Mouse (Mus musculus): ENCODE data around the gene Coq8b. TPM values are rescaled to one million over a fixed set of nuclear protein-coding genes. Genes with fewer than 3 reads are reported as not detected.
A peak's percentile ranks its signal among the peaks of the same experiment; 100 is the strongest.

Gene Coq8b
- polyA plus RNA-seq, 1 experiment from 2014 or later: 18.7 TPM

- no peak overlapping the region for H3K27ac ChIP-seq (replicated peaks)
- H3K9me3 ChIP-seq: no peaks in the 10 kb centered on the region
- no peaks in the 10 kb centered on the region for H3K4me1 ChIP-seq
- DNase-seq (ENCODE audit: low spot score): no peak
- H3K27me3 ChIP-seq (replicated peaks; ENCODE audit: low read depth, poor library complexity, severe bottlenecking): no peaks in the 10 kb centered on the region
- no peak overlapping the region for H3K4me3 ChIP-seq
- 84% methylated on average over 2 of the region's 2 CpGs for WGBS
- H3K36me3 ChIP-seq (replicated peaks): peaks cover 90% of the 10 kb centered on the region
Measured at GRCm38 (mm10) chr7:27212626-27213025, 20.2 kb upstream of the Coq8b start.

DNA sequence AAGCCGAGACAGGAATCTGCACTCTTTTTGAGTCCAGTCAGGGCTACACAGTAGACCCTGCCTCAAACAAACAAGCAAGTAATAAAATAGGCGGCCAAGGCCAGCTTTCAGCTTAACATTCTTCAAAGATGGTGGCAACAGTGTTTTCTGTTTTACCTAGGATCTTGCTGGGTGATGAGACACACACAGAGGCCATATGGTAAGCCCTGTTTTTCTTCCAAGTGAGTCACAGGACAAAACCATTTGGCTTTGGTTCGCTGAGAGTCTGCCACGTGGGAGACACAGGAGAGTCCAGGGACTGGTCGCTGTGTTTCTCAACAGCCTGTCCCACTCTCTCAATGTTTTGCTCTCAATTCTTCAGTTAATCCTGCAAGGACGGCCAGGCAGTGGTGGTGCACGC is 14.2 kb upstream of the Coq8b start:
- Histone ChIP-seq H3K27me3 (replicated peaks; ENCODE audit: low read depth, poor library complexity, severe bottlenecking) (no peaks in the 10 kb centered on the region), H3K9me3 (no peaks in the 10 kb centered on the region), H3K4me1 (peaks cover 6% of the 10 kb centered on the region), H3K4me3 (no peak overlapping the region), H3K27ac (replicated peaks) (no peak overlapping the region), H3K36me3 (replicated peaks) (peaks cover 66% of the 10 kb centered on the region)
- DNase-seq (ENCODE audit: low spot score): no peak
- 85% methylated on average over 7 of the region's 7 CpGs for WGBS

GRCm38 (mm10) chr7:27219937-27220336 is 12.9 kb upstream of the Coq8b start:
- no peak for DNase-seq (ENCODE audit: low spot score)
- Histone ChIP-seq H3K4me3 (no peak overlapping the region), H3K27me3 (replicated peaks; ENCODE audit: low read depth, poor library complexity, severe bottlenecking) (no peaks in the 10 kb centered on the region), H3K9me3 (no peaks in the 10 kb centered on the region), H3K4me1 (peaks cover 19% of the 10 kb centered on the region), H3K36me3 (replicated peaks) (peaks cover 61% of the 10 kb centered on the region), H3K27ac (replicated peaks) (no peak overlapping the region)
- 79% methylated on average over 11 of the region's 11 CpGs for WGBS

- Histone ChIP-seq H3K27ac (replicated peaks) (no peak overlapping the region), H3K27me3 (replicated peaks; ENCODE audit: low read depth, poor library complexity, severe bottlenecking) (no peaks in the 10 kb centered on the region), H3K4me3 (no peak overlapping the region), H3K36me3 (replicated peaks) (peaks cover 50% of the 10 kb centered on the region), H3K9me3 (no peaks in the 10 kb centered on the region), H3K4me1 (peaks cover 39% of the 10 kb centered on the region)
- DNase-seq (ENCODE audit: low spot score): no peak
- WGBS: 84% methylated on average over 6 of the region's 6 CpGs
Measured at GRCm38 (mm10) chr7:27221939-27222338, 10.9 kb upstream of the Coq8b start.

- 89% methylated on average over 1 of the region's 1 CpGs for WGBS
- no peaks in the 10 kb centered on the region for H3K27me3 ChIP-seq (replicated peaks; ENCODE audit: low read depth, poor library complexity, severe bottlenecking)
- no peak overlapping the region for H3K27ac ChIP-seq (replicated peaks)
- H3K9me3 ChIP-seq: no peaks in the 10 kb centered on the region
- H3K4me3 ChIP-seq: no peak overlapping the region
- peaks cover 45% of the 10 kb centered on the region for H3K4me1 ChIP-seq
- peaks cover 46% of the 10 kb centered on the region for H3K36me3 ChIP-seq (replicated peaks)
- no peak for DNase-seq (ENCODE audit: low spot score)
Measured at GRCm38 (mm10) chr7:27222538-27222937, 10.3 kb upstream of the Coq8b start.

DNA sequence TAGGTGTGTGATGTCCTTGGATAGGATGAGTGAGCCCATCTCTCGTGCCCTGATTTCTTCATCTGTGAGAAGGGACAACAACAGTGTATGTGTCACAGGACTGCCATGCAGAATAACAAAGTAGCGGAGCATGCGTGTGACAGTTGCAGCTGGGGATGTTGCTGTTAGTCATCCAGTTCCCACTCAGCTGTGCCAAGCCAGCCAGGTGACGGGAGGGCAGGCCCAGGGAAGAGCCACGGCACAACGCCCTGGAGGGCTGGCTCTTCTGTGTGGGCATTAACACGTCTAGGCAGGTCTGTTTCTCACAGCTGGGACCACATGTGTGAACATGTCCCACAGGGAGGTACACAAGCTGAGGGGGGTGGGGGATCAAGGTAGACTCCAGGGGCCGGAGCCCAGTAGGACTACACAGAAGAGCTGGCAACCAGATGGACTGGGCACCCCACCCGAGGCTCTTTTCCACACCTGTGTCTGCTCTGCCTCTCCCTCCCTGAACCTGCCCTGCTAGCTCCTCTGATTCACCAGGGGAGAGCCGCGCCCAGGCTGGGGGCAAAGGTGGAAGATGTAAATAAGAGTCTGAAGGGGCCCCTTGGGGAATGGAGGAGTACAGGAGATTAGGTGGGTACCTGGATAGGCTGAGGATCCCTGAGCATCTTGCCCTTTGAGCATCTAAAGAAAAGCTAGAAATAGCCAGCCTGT is 7.8 kb upstream of the Coq8b start:
- Histone ChIP-seq H3K4me3 (peak overlapping the region; percentile 69; the same call in 1 of the 2 replicates), H3K36me3 (replicated peaks) (peaks cover 26% of the 10 kb centered on the region), H3K27ac (replicated peaks) (peak overlapping the region; percentile 30), H3K4me1 (peaks cover 53% of the 10 kb centered on the region), H3K27me3 (replicated peaks; ENCODE audit: low read depth, poor library complexity, severe bottlenecking) (no peaks in the 10 kb centered on the region), H3K9me3 (no peaks in the 10 kb centered on the region)
- peak; percentile 19 for DNase-seq (ENCODE audit: low spot score)
- 81% methylated on average over 11 of the region's 11 CpGs for WGBS

DNA sequence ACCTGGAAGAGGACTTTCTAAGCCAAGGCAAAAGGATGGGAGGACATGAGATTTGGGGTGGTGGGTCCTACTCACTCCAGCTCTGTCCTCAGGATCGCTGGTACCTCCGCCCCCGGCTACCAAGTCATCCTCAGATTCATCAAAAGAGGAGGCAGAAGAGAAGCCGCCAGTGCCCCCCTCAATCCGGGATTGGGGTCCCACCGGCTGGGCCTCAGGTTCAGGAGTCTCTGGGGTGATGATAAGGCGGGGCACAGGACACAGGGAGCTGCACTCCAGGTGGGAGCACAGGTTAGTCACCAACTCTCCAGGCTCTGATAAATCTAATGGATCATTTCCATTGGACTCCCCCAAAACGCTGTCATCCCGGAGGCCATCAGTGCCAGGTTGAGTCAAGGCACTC is 5.5 kb upstream of the Coq8b start:
- WGBS: 37% methylated on average over 9 of the region's 9 CpGs

GRCm38 (mm10) chr7:27227676-27228075 is 5.1 kb upstream of the Coq8b start:
- WGBS: 9% methylated on average over 10 of the region's 10 CpGs
- Histone ChIP-seq H3K4me1 (peaks cover 59% of the 10 kb centered on the region), H3K4me3 (peak overlapping the region; percentile 69), H3K9me3 (no peaks in the 10 kb centered on the region), H3K27me3 (replicated peaks; ENCODE audit: low read depth, poor library complexity, severe bottlenecking) (no peaks in the 10 kb centered on the region), H3K36me3 (replicated peaks) (peaks cover 16% of the 10 kb centered on the region), H3K27ac (replicated peaks) (peak overlapping the region; percentile 91)
- DNase-seq (ENCODE audit: low spot score): no peak

More for the DNA sequence above, 5.5 kb upstream of the Coq8b start:
- Histone ChIP-seq H3K4me3 (peak overlapping the region; percentile 69), H3K27ac (replicated peaks) (peak overlapping the region; percentile 91; the same call in 1 of the 2 replicates), H3K4me1 (peaks cover 56% of the 10 kb centered on the region), H3K27me3 (replicated peaks; ENCODE audit: low read depth, poor library complexity, severe bottlenecking) (no peaks in the 10 kb centered on the region), H3K9me3 (no peaks in the 10 kb centered on the region), H3K36me3 (replicated peaks) (peaks cover 16% of the 10 kb centered on the region)
- no peak for DNase-seq (ENCODE audit: low spot score)

DNA sequence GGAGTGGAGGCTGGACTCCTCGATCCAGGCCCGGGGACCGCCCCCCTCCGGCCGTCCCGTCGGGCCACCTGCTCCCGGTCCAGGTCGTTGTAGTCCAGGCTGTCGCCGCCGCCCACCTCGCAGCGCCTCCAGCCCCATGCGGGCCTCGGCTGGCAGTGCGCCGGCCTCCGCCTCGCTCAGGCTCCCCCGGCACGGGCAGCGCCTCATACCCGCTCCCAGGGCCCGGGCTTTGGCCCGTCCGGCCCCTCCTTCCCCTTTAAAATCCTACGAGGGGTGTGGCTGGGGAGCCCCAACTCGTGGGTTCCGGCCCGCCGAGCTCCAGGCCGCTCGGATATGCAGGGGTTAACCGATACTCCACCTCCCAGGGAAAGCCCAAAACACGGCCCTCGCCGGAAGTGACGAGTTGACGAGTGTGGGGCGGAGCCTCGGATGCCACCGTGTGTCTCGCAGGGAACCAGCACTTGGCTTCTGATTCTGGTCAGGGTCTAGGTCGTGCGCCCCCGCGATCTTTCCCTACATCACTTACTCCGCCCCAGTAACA is 4.5 kb upstream of the Coq8b start, which contains the start of gene Itpkc:
TSS of gene Itpkc (minus strand) at position 381 of the 541 bp plus-strand sequence.
- Histone ChIP-seq H3K36me3 (replicated peaks) (peaks cover 10% of the 10 kb centered on the region), H3K4me1 (peaks cover 58% of the 10 kb centered on the region), H3K27me3 (replicated peaks; ENCODE audit: low read depth, poor library complexity, severe bottlenecking) (no peaks in the 10 kb centered on the region), H3K9me3 (no peaks in the 10 kb centered on the region), H3K4me3 (peak within 1 kb of the TSS; percentile 69), H3K27ac (replicated peaks) (peak within 1 kb of the TSS; percentile 91)
- WGBS: under 1% methylated on average over 49 of the region's 49 CpGs
- peak; percentile 97 for DNase-seq (ENCODE audit: low spot score)

DNA sequence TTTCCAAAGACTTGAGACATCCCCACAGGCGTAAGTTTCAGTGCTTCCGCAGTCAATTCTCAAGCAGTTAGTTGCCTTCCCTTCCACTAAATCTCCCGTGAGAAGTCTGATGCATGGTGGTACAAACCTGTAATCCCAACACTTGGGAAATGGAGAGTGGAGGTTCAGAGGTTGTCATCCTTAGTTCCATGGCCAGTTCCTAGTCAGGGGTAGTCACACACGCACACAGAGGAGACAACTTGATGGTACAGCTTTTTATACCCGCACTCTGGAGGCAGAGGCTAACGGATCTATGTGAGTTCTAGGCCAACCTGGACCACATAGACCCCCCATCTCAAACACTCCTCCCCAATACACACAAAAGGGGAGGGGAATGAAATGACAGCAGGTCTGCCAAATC is 4.0 kb upstream of the Coq8b start:
- peaks cover 58% of the 10 kb centered on the region for H3K4me1 ChIP-seq
- peak overlapping the region; percentile 69 for H3K4me3 ChIP-seq
- 14% methylated on average over 6 of the region's 6 CpGs for WGBS
- no peaks in the 10 kb centered on the region for H3K9me3 ChIP-seq
- H3K36me3 ChIP-seq (replicated peaks): peaks cover 10% of the 10 kb centered on the region
- DNase-seq (ENCODE audit: low spot score): no peak
- no peaks in the 10 kb centered on the region for H3K27me3 ChIP-seq (replicated peaks; ENCODE audit: low read depth, poor library complexity, severe bottlenecking)
- peak overlapping the region; percentile 91 for H3K27ac ChIP-seq (replicated peaks)

DNA sequence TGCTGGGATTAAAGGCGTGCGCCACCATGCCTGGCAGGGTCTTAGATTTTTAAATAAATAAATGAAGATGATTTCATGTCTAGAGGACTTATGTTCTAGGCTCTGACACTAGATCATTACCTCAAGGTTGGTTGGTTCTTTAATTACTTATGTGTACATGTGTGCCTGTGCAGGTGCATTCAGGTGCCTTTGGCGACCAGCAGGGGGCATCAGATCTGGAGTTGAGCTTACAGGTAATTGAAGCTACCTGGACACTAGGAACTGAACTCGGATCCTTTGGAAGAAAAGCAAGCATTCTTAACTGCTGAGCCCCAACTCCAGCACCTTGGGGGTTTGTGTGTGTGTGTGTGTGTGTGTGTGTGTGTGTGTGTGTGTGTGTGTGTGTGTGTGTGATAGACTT is 2.0 kb upstream of the Coq8b start:
- 77% methylated on average over 4 of the region's 4 CpGs for WGBS
- no peaks in the 10 kb centered on the region for H3K27me3 ChIP-seq (replicated peaks; ENCODE audit: low read depth, poor library complexity, severe bottlenecking)
- no peak overlapping the region for H3K4me3 ChIP-seq
- no peak overlapping the region for H3K27ac ChIP-seq (replicated peaks)
- no peaks in the 10 kb centered on the region for H3K9me3 ChIP-seq
- H3K4me1 ChIP-seq: peaks cover 43% of the 10 kb centered on the region
- H3K36me3 ChIP-seq (replicated peaks): peaks cover 1% of the 10 kb centered on the region; the same call in 1 of the 2 replicates
- no peak for DNase-seq (ENCODE audit: low spot score)

DNA sequence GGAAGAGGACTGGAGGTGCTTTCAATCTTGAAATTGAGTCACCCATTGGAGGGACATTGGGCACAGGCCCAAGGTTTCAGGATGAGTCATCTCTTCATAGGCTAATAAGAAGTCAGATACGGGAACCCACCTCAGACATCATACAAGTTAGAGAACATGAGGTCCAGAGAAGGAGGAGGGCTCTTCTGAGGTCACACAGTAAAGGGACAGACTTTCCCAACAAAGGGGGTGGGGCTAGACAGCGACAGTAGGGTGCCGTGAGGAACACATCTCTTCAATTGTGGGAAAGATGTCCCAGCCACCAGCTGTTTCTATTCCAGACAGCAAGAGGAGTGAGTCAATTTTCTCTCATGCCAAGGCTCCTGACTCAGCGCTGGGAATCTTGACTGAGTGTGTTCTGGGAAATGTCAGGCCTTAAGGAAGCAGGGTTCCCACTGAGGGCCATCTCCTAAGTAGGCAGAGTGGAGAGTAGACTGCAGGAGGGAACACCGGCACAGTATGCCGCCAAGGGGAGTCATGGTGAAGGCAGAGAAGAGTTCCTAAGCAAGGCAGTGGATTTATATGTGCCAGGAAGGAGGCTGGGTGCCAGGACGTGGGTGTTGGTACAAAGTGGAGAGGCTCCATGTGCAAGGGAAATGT is 1.0 kb upstream of the Coq8b start:
- peak overlapping the region; percentile 88 for H3K27ac ChIP-seq (replicated peaks)
- no peaks in the 10 kb centered on the region for H3K36me3 ChIP-seq (replicated peaks)
- WGBS: 84% methylated on average over 7 of the region's 7 CpGs
- H3K9me3 ChIP-seq: no peaks in the 10 kb centered on the region
- H3K4me3 ChIP-seq: peak overlapping the region; percentile 12; the same call in 1 of the 2 replicates
- H3K27me3 ChIP-seq (replicated peaks; ENCODE audit: low read depth, poor library complexity, severe bottlenecking): no peaks in the 10 kb centered on the region
- H3K4me1 ChIP-seq: peaks cover 33% of the 10 kb centered on the region
- DNase-seq (ENCODE audit: low spot score): no peak

DNA sequence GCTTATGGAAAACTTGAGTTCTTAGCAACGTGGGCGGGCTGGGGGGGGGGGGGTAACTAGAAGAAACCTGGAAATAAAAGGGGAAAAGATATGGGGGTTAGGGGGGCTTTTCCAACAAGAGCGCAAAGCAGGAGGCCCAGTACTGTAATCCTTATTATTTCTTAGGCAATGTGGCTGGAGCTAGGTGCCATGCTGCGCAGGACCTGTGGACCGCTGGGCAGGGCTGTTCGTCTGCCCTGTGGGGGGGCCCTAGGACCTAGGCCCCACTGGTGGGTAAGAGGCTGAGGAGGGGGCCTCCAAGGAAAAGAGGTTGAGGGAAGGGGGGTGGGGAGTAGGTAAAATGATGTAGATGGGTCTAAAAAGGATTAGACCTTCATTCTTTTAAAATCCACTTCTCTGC is 477 bp downstream of the Coq8b start:
- DNase-seq (ENCODE audit: low spot score): no peak
- H3K4me3 ChIP-seq: peak overlapping the region; percentile 67
- peak overlapping the region; percentile 88 for H3K27ac ChIP-seq (replicated peaks)
- 5% methylated on average over 6 of the region's 6 CpGs for WGBS
- H3K4me1 ChIP-seq: peaks cover 22% of the 10 kb centered on the region
- H3K9me3 ChIP-seq: no peaks in the 10 kb centered on the region
- H3K27me3 ChIP-seq (replicated peaks; ENCODE audit: low read depth, poor library complexity, severe bottlenecking): no peaks in the 10 kb centered on the region
- H3K36me3 ChIP-seq (replicated peaks): peaks cover 7% of the 10 kb centered on the region
